Mouse (Mus musculus): ENCODE measurements around the gene Mknk2. TPM values are rescaled to one million over a fixed set of nuclear protein-coding genes. Genes with fewer than 3 reads are reported as not detected.

The Mknk2 gene
- total and polyA plus RNA-seq, 2 experiments, result 87.0 to 88.6 TPM

- 85% methylated on average over 5 of the region's 5 CpGs for WGBS
- Histone ChIP-seq H3K27ac (replicated peaks; ENCODE audit: insufficient read depth, low read depth, low read length) (no peak overlapping the region), H3K27me3 (ENCODE audit: control insufficient read depth, insufficient read depth, low read length) (no peaks in the 10 kb centered on the region), H3K79me2 (ENCODE audit: control insufficient read depth, insufficient read depth, low read length) (peaks cover 3% of the 10 kb centered on the region; the same call in 1 of the 2 replicates), H3K4me1 (ENCODE audit: control insufficient read depth, insufficient read depth, low read length) (peaks cover 9% of the 10 kb centered on the region), H3K36me3 (ENCODE audit: control insufficient read depth, insufficient read depth, low read length) (peaks cover 8% of the 10 kb centered on the region; the same call in 1 of the 2 replicates), H3K9ac (ENCODE audit: low read depth, low read length) (no peak overlapping the region), H3K4me3 (ENCODE audit: insufficient read depth, low read depth, low read length) (no peak overlapping the region)
- TF ChIP-seq POLR2A (IDR thresholded peaks at IDR 0.05; ENCODE audit: extremely low read depth, insufficient read depth, low read length) (no peak), CTCF (IDR thresholded peaks at IDR 0.05; ENCODE audit: low read depth, low read length) (no peak)
- DNase-seq (ENCODE audit: extremely low read depth, low read depth, low spot score), result no peak
Observed at GRCm38 (mm10) chr10:80703643-80704042, 25.7 kb upstream of the Mknk2 start.

- Histone ChIP-seq H3K4me1 (ENCODE audit: control insufficient read depth, insufficient read depth, low read length) (peaks cover 9% of the 10 kb centered on the region), H3K27ac (replicated peaks; ENCODE audit: insufficient read depth, low read depth, low read length) (peak overlapping the region; percentile 82), H3K36me3 (ENCODE audit: control insufficient read depth, insufficient read depth, low read length) (0 out of 2 replicates have a peak, but pooled peaks cover 2% of the 10 kb centered on the region), H3K27me3 (ENCODE audit: control insufficient read depth, insufficient read depth, low read length) (no peaks in the 10 kb centered on the region), H3K79me2 (ENCODE audit: control insufficient read depth, insufficient read depth, low read length) (peaks cover 3% of the 10 kb centered on the region; the same call in 1 of the 2 replicates), H3K4me3 (ENCODE audit: insufficient read depth, low read depth, low read length) (peak overlapping the region; percentile 66), H3K9ac (ENCODE audit: low read depth, low read length) (peak overlapping the region; percentile 72)
- DNase-seq (ENCODE audit: extremely low read depth, low read depth, low spot score), result peak; percentile 85
- WGBS, result 3% methylated on average over 40 of the region's 47 CpGs
- TF ChIP-seq CTCF (IDR thresholded peaks at IDR 0.05; ENCODE audit: low read depth, low read length) (no peak), POLR2A (IDR thresholded peaks at IDR 0.05; ENCODE audit: extremely low read depth, insufficient read depth, low read length) (peak; percentile 77)
Observed at GRCm38 (mm10) chr10:80702536-80703390, 24.9 kb upstream of the Mknk2 start.

GRCm38 (mm10) chr10:80701721-80702535 lies 24.0 kb upstream of the Mknk2 start, which contains the start of the genes Mob3a and Izumo4:
Gene Mob3a (minus strand): TSS chr10:80701977.
Gene Izumo4 (plus strand): TSS chr10:80702184.
- peak; percentile 98 for DNase-seq (ENCODE audit: extremely low read depth, low read depth, low spot score)
- Histone ChIP-seq H3K4me3 (ENCODE audit: insufficient read depth, low read depth, low read length) (peak within 1 kb of the TSS; percentile 72), H3K36me3 (ENCODE audit: control insufficient read depth, insufficient read depth, low read length) (0 out of 2 replicates have a peak, but pooled peaks cover 2% of the 10 kb centered on the region), H3K9ac (ENCODE audit: low read depth, low read length) (peak within 1 kb of the TSS; percentile 78), H3K27me3 (ENCODE audit: control insufficient read depth, insufficient read depth, low read length) (no peaks in the 10 kb centered on the region), H3K4me1 (ENCODE audit: control insufficient read depth, insufficient read depth, low read length) (peaks cover 9% of the 10 kb centered on the region), H3K79me2 (ENCODE audit: control insufficient read depth, insufficient read depth, low read length) (peaks cover 3% of the 10 kb centered on the region; the same call in 1 of the 2 replicates), H3K27ac (replicated peaks; ENCODE audit: insufficient read depth, low read depth, low read length) (peak within 1 kb of the TSS; percentile 82)
- under 1% methylated on average over 59 of the region's 59 CpGs for WGBS
- TF ChIP-seq CTCF (IDR thresholded peaks at IDR 0.05; ENCODE audit: low read depth, low read length), result no peak
- TF ChIP-seq POLR2A (IDR thresholded peaks at IDR 0.05; ENCODE audit: extremely low read depth, insufficient read depth, low read length), result peak; percentile 40; the same call in 1 of the 2 replicates

DNA sequence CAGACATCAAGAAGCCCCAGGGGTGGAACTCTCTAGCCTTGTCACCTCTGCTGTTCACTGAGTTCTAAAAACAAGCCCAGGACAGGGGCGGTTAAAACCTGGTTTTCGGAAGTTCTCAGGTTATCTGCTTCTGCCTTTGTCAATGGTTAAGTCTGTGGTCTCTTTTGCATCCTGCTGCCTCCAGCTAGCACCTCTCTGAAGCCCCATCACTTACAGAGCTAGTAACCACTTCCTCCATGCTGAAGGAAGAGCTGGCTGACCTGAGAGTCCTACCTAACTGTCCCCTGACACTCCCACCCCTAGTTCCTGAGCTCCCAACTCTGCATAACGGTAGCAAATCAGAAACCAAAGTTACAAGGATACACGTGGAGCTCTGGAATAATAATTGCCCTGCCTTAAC lies 22.8 kb upstream of the Mknk2 start:
- DNase-seq (ENCODE audit: extremely low read depth, low read depth, low spot score), result no peak
- Histone ChIP-seq H3K36me3 (ENCODE audit: control insufficient read depth, insufficient read depth, low read length) (no peaks in the 10 kb centered on the region), H3K9ac (ENCODE audit: low read depth, low read length) (no peak overlapping the region), H3K79me2 (ENCODE audit: control insufficient read depth, insufficient read depth, low read length) (peaks cover 3% of the 10 kb centered on the region; the same call in 1 of the 2 replicates), H3K27me3 (ENCODE audit: control insufficient read depth, insufficient read depth, low read length) (no peaks in the 10 kb centered on the region), H3K27ac (replicated peaks; ENCODE audit: insufficient read depth, low read depth, low read length) (no peak overlapping the region), H3K4me3 (ENCODE audit: insufficient read depth, low read depth, low read length) (no peak overlapping the region), H3K4me1 (ENCODE audit: control insufficient read depth, insufficient read depth, low read length) (peaks cover 9% of the 10 kb centered on the region)
- WGBS, result 45% methylated on average over 4 of the region's 4 CpGs
- TF ChIP-seq CTCF (IDR thresholded peaks at IDR 0.05; ENCODE audit: low read depth, low read length) (no peak), POLR2A (IDR thresholded peaks at IDR 0.05; ENCODE audit: extremely low read depth, insufficient read depth, low read length) (no peak)

DNA sequence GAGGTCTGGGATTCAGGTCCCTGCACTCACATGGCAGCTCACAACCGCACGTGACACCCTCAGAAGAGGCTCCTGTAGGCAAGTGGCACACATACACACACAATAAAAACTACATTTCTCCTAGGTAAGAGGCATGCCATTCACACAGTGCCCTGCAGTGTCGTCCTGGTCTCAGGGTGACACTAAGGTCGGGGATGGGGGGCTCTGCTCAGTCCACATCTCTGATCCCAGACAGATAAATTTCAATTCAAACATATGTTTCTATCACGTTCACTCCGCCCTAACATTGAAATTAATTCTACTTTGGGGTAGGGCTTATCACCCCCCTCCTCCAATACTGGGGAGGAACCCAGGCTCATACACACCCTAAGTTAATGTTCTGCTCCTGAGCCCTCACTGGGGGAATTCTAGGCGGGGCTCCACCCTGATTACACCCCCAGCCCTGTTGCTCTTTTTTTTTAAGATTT lies 22.2 kb upstream of the Mknk2 start:
- TF ChIP-seq CTCF (IDR thresholded peaks at IDR 0.05; ENCODE audit: low read depth, low read length), result no peak
- TF ChIP-seq POLR2A (IDR thresholded peaks at IDR 0.05; ENCODE audit: extremely low read depth, insufficient read depth, low read length), result no peak
- H3K9ac ChIP-seq (ENCODE audit: low read depth, low read length), result no peak overlapping the region
- H3K27ac ChIP-seq (replicated peaks; ENCODE audit: insufficient read depth, low read depth, low read length), result no peak overlapping the region
- H3K79me2 ChIP-seq (ENCODE audit: control insufficient read depth, insufficient read depth, low read length), result peaks cover 3% of the 10 kb centered on the region; the same call in 1 of the 2 replicates
- H3K4me1 ChIP-seq (ENCODE audit: control insufficient read depth, insufficient read depth, low read length), result peaks cover 9% of the 10 kb centered on the region
- H3K4me3 ChIP-seq (ENCODE audit: insufficient read depth, low read depth, low read length), result no peak overlapping the region
- 90% methylated on average over 7 of the region's 7 CpGs for WGBS
- DNase-seq (ENCODE audit: extremely low read depth, low read depth, low spot score), result no peak
- no peaks in the 10 kb centered on the region for H3K27me3 ChIP-seq (ENCODE audit: control insufficient read depth, insufficient read depth, low read length)
- H3K36me3 ChIP-seq (ENCODE audit: control insufficient read depth, insufficient read depth, low read length), result no peaks in the 10 kb centered on the region

Data from liver, adult 2 months (tissue).